Mouse (Mus musculus) liver, embryonic 13.5 days (tissue): ENCODE measurements around the gene Gpr4. TPM values are rescaled to one million over a fixed set of nuclear protein-coding genes. Genes with fewer than 3 reads are reported as not detected.

Experiments used
- ATAC-seq: fragments of 200-750 bp; cut with Nextera tagmentation; 2 replicates; pipeline ENCODE4 v1.8.0; 2017; ENCODE audit warnings: low read depth, mild to moderate bottlenecking, moderate number of reproducible peaks, moderate library complexity
- DNase-seq: peaks from one replicate; pipeline ENCODE4 v3.0.0; 2022
- H3K27ac ChIP-seq: fragments of 300-500 bp; sonication (generic); 2 replicates; pipeline ENCODE4 v1.5.1; 2015; ENCODE audit warnings: moderate library complexity, mild to moderate bottlenecking, inconsistent platforms
- H3K27me3 ChIP-seq: fragments of 300-500 bp; sonication (generic); 2 replicates; pipeline ENCODE4 v1.6.1; 2015; ENCODE audit warnings: mild to moderate bottlenecking, inconsistent platforms
- H3K36me3 ChIP-seq: fragments of 300-500 bp; sonication (generic); 2 replicates; pipeline ENCODE4 v1.6.1; 2015; ENCODE audit warnings: mild to moderate bottlenecking, inconsistent platforms
- H3K4me1 ChIP-seq: fragments of 300-500 bp; sonication (generic); replicated peaks from 2 replicates; pipeline ENCODE4 v1.6.1; 2015; ENCODE audit warnings: inconsistent platforms
- H3K4me2 ChIP-seq: fragments of 300-500 bp; sonication (generic); 2 replicates; pipeline ENCODE4 v1.6.1; 2015; ENCODE audit warnings: inconsistent platforms, mild to moderate bottlenecking, moderate library complexity
- H3K4me3 ChIP-seq: fragments of 300-500 bp; sonication (generic); replicated peaks from 2 replicates; pipeline ENCODE4 v1.5.1; 2015; ENCODE audit warnings: mild to moderate bottlenecking, inconsistent platforms
- H3K9ac ChIP-seq: fragments of 300-500 bp; sonication (generic); 2 replicates; pipeline ENCODE4 v1.6.1; 2015; ENCODE audit warnings: mild to moderate bottlenecking, inconsistent platforms
- H3K9me3 ChIP-seq: fragments of 300-500 bp; sonication (generic); replicated peaks from 2 replicates; pipeline ENCODE4 v1.6.1; 2016; ENCODE audit warnings: inconsistent platforms
- WGBS: fragments of 180-500 bp; shearing (Covaris S2); methylation state at CpG from one replicate; pipeline ENCODE4 v1.1.7; 2015; ENCODE audit not compliant: insufficient replicate concordance; 5-methylcytosine and 5-hydroxymethylcytosine counted together
- polyA plus RNA-seq: library from polyadenylated mRNA; unstranded; fragments of >200 nt; fragmentation: Nextera tagmentation; extraction: Ambion mirVana; gene quantifications from 2 replicates; pipeline ENCODE4 v1.2.1, GENCODE M21; 2015

Gpr4 gene
- polyA plus RNA-seq, 1 experiment from 2014 or later = 0.31 TPM

GRCm38 (mm10) chr7:19258336-19258735 lies 46.0 kb downstream of the Gpr4 start:
- Histone ChIP-seq H3K27me3 (no peaks in the 10 kb centered on the region), H3K4me3 (peak overlapping the region; percentile 26; the same call in 1 of the 2 replicates), H3K4me1 (peaks cover 36% of the 10 kb centered on the region), H3K36me3 (peaks cover 84% of the 10 kb centered on the region), H3K27ac (peak overlapping the region; percentile 80), H3K4me2 (peak overlapping the region; percentile 54), H3K9ac (peak overlapping the region; percentile 18), H3K9me3 (no peaks in the 10 kb centered on the region)
- 70% methylated on average over 3 of the region's 3 CpGs for WGBS
- ATAC-seq (no peak), DNase-seq (no peak)

- ATAC-seq (peak; percentile 88), DNase-seq (peak; percentile 56)
- Histone ChIP-seq H3K27ac (peak overlapping the region; percentile 91), H3K9me3 (no peaks in the 10 kb centered on the region), H3K4me1 (peaks cover 71% of the 10 kb centered on the region), H3K4me3 (peak overlapping the region; percentile 40), H3K36me3 (peaks cover 55% of the 10 kb centered on the region), H3K4me2 (peak overlapping the region; percentile 100), H3K27me3 (no peaks in the 10 kb centered on the region), H3K9ac (peak overlapping the region; percentile 72)
- 7% methylated on average over 7 of the region's 7 CpGs for WGBS
These were observed 52.8 kb downstream of the Gpr4 start for GRCm38 (mm10) chr7:19265147-19265546.

- peaks cover 79% of the 10 kb centered on the region for H3K4me1 ChIP-seq
These were observed 53.8 kb downstream of the Gpr4 start for GRCm38 (mm10) chr7:19265928-19266822.

GRCm38 (mm10) chr7:19267051-19267450 lies 54.7 kb downstream of the Gpr4 start:
- Histone ChIP-seq H3K4me1 (peaks cover 79% of the 10 kb centered on the region), H3K9ac (peak overlapping the region; percentile 72)

More at GRCm38 (mm10) chr7:19265928-19266822, 53.8 kb downstream of the Gpr4 start:
- peak overlapping the region; percentile 100 for H3K4me2 ChIP-seq
- 0 out of 2 replicates have a peak, but pooled peaks have one; percentile 9 for ATAC-seq
- DNase-seq = no peak
- H3K9me3 ChIP-seq = no peaks in the 10 kb centered on the region
- H3K4me3 ChIP-seq = peak overlapping the region; percentile 40
- peaks cover 45% of the 10 kb centered on the region for H3K36me3 ChIP-seq
- no peaks in the 10 kb centered on the region for H3K27me3 ChIP-seq
- peak overlapping the region; percentile 72 for H3K9ac ChIP-seq
- H3K27ac ChIP-seq = peak overlapping the region; percentile 91
- WGBS = 38% methylated on average over 10 of the region's 10 CpGs

GRCm38 (mm10) chr7:19268993-19269681 lies 56.8 kb downstream of the Gpr4 start:
- H3K4me1 ChIP-seq = peaks cover 81% of the 10 kb centered on the region

More at GRCm38 (mm10) chr7:19267051-19267450, 54.7 kb downstream of the Gpr4 start:
- no peaks in the 10 kb centered on the region for H3K27me3 ChIP-seq
- no peak overlapping the region for H3K4me3 ChIP-seq
- no peak for DNase-seq
- H3K9me3 ChIP-seq = no peaks in the 10 kb centered on the region
- peaks cover 36% of the 10 kb centered on the region for H3K36me3 ChIP-seq
- ATAC-seq = no peak
- H3K4me2 ChIP-seq = peak overlapping the region; percentile 100
- peak overlapping the region; percentile 91 for H3K27ac ChIP-seq
- 44% methylated on average over 10 of the region's 10 CpGs for WGBS

GRCm38 (mm10) chr7:19269721-19270441 lies 57.5 kb downstream of the Gpr4 start:
- Histone ChIP-seq H3K9ac (peak overlapping the region; percentile 94), H3K9me3 (no peaks in the 10 kb centered on the region), H3K4me3 (peak overlapping the region; percentile 95), H3K4me1 (peaks cover 78% of the 10 kb centered on the region), H3K36me3 (peaks cover 8% of the 10 kb centered on the region), H3K27me3 (no peaks in the 10 kb centered on the region), H3K27ac (peak overlapping the region; percentile 98), H3K4me2 (peak overlapping the region; percentile 100)
- no peak for DNase-seq
- 2% methylated on average over 19 of the region's 19 CpGs for WGBS
- peak; percentile 10; the same call in 1 of the 2 replicates for ATAC-seq

More at GRCm38 (mm10) chr7:19268993-19269681, 56.8 kb downstream of the Gpr4 start:
- 36% methylated on average over 10 of the region's 10 CpGs for WGBS
- H3K4me2 ChIP-seq = peak overlapping the region; percentile 100
- H3K9me3 ChIP-seq = no peaks in the 10 kb centered on the region
- ATAC-seq = no peak
- H3K36me3 ChIP-seq = peaks cover 15% of the 10 kb centered on the region
- peak overlapping the region; percentile 98 for H3K27ac ChIP-seq
- peak overlapping the region; percentile 95 for H3K4me3 ChIP-seq
- no peak for DNase-seq
- H3K9ac ChIP-seq = peak overlapping the region; percentile 94
- no peaks in the 10 kb centered on the region for H3K27me3 ChIP-seq

GRCm38 (mm10) chr7:19270509-19271237 lies 58.3 kb downstream of the Gpr4 start:
- Histone ChIP-seq H3K4me2 (peak overlapping the region; percentile 100), H3K4me3 (peak overlapping the region; percentile 95), H3K27me3 (no peaks in the 10 kb centered on the region), H3K9me3 (no peaks in the 10 kb centered on the region), H3K27ac (peak overlapping the region; percentile 98), H3K9ac (peak overlapping the region; percentile 94), H3K36me3 (peaks cover 7% of the 10 kb centered on the region), H3K4me1 (peaks cover 70% of the 10 kb centered on the region)
- DNase-seq (no peak), ATAC-seq (no peak)
- WGBS = 1% methylated on average over 21 of the region's 21 CpGs

GRCm38 (mm10) chr7:19271238-19272172 lies 59.2 kb downstream of the Gpr4 start, which contains the start of gene Vasp:
TSS of gene Vasp (minus strand) at chr7:19271817.
- H3K4me1 ChIP-seq = peaks cover 62% of the 10 kb centered on the region
- WGBS = under 1% methylated on average over 62 of the region's 62 CpGs
- peak; percentile 78 for ATAC-seq

GRCm38 (mm10) chr7:19272173-19272764 lies 59.9 kb downstream of the Gpr4 start:
- ATAC-seq = peak; percentile 51
- peak overlapping the region; percentile 98 for H3K27ac ChIP-seq
- peak overlapping the region; percentile 100 for H3K4me2 ChIP-seq
- DNase-seq = peak; percentile 80
- peak overlapping the region; percentile 95 for H3K4me3 ChIP-seq
- under 1% methylated on average over 34 of the region's 36 CpGs for WGBS
- H3K9ac ChIP-seq = peak overlapping the region; percentile 94
- H3K27me3 ChIP-seq = peaks cover 9% of the 10 kb centered on the region
- H3K4me1 ChIP-seq = peaks cover 54% of the 10 kb centered on the region
- H3K9me3 ChIP-seq = no peaks in the 10 kb centered on the region
- peaks cover 7% of the 10 kb centered on the region for H3K36me3 ChIP-seq

More at GRCm38 (mm10) chr7:19271238-19272172, 59.2 kb downstream of the Gpr4 start, which contains the start of gene Vasp:
- Histone ChIP-seq H3K4me3 (peak within 1 kb of the TSS; percentile 95), H3K9ac (peak within 1 kb of the TSS; percentile 94), H3K9me3 (no peaks in the 10 kb centered on the region), H3K27me3 (peaks cover under 1% of the 10 kb centered on the region; the same call in 1 of the 2 replicates), H3K27ac (peak within 1 kb of the TSS; percentile 98), H3K36me3 (peaks cover 7% of the 10 kb centered on the region), H3K4me2 (peak within 1 kb of the TSS; percentile 100)
- DNase-seq = peak; percentile 81
